Mouse (Mus musculus) cerebellum, postnatal 36 days (tissue): ENCODE data around the gene Gpc4.

Source experiments
- DNase-seq, 2 experiments: peaks; one replicate each; pipeline ENCODE4 v3.0.0; 2021 to 2022; ENCODE audit warnings: mixed read lengths in 2 of 2

Gpc4 gene

GRCm38 (mm10) chrX:52164738-52165554 lies at the start of gene Gpc4:
Gene Gpc4, minus strand, starts transcription at chrX:52165252.
- peak; percentile 21 to 43 for DNase-seq

GRCm38 (mm10) chrX:52212846-52213245 lies 47.8 kb upstream of the Gpc4 start:
- no peak for DNase-seq

DNA sequence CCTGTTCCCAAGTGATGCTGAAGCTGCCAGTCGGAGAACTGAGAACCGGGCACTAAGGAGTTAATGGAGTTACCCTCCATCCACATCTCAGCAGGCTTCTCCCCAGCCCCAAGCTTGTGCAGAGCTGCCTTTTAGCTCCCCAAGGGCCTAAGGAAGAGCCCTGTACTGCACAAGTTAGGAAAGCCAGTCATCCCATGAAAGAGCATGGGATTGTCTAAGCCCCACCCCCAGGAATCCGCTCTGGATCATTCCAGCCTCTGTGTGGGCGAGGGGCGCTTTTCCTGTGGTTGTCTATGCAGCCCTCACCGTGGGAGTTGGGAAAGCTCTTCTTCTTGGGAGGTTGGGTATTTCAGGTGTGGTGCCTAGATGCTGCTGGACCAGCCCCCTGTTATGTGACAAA lies 34.8 kb upstream of the Gpc4 start:
- no peak for DNase-seq

- DNase-seq, result no peak
These were observed 28.4 kb upstream of the Gpc4 start for GRCm38 (mm10) chrX:52193311-52193968.

GRCm38 (mm10) chrX:52189094-52189493 lies 24.0 kb upstream of the Gpc4 start:
- no peak for DNase-seq

DNA sequence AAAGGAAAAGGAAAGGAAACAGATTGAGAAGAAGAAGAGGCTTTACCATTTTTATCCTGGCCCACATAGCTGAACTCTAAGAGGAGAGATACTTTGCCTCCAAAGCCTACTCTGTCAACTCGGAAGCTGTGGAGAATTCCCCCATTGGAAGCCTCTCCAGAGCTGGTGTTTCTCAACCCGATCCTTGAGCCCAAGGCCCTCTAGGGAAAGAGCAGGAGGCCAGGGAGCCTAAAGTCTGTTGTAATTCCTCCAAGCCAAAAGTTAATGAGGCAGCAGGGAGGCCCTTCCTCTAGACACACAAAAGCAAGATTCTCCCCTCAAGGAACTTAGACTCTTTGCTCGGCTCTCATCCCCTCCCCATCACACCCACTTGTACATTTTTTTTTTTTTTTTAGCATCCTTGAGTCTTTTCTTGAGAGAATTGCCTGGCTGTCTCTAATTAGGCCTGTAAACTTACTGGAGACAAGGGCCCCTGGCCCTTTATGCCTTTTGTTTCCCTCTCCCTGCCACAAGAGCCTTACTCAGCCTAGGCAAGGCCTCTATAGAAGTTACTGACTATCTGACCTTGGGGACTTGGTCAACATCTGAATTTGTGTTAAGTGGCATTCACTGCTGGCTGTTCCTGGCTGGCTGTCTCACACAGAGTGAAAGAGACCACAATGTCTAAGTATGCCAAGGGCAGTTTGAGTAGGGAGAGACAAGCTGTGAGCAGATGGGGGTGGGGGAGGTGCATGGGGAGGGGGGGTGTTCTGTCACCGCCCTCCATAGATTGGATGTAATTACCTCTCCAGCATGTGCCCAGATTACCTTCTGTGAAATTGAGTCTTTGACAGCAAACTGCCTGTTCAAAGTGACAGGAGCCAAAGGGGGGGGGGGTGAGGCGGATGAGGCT lies 18.7 kb upstream of the Gpc4 start:
- DNase-seq, result no peak

DNA sequence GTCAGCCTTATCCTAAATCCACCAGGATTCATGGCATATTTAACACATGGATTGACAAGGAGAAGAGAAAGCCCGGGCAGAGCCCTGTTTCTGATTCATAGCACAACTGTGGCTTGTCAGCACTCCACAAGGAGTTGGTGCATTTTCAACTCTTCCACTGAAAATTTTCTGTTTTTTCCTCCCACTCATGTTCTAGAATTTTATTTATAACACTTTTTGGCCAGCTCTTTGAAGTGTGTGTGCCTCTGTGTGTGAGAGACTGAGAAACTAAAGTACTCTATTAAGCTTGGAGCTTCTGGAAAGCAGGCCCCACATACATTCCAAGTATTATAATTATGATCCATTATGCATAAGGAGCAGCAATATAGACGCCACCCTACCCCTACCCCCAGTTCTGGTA lies 16.3 kb upstream of the Gpc4 start:
- no peak for DNase-seq

GRCm38 (mm10) chrX:52177067-52177466 lies 12.0 kb upstream of the Gpc4 start:
- DNase-seq, result no peak

- DNase-seq, result no peak
These were observed 2.6 kb upstream of the Gpc4 start for GRCm38 (mm10) chrX:52167519-52168244.

- no peak for DNase-seq
These were observed 495 bp upstream of the Gpc4 start for GRCm38 (mm10) chrX:52165555-52165938.

GRCm38 (mm10) chrX:52164134-52164737 lies 816 bp downstream of the Gpc4 start:
- DNase-seq, result no peak

GRCm38 (mm10) chrX:52163418-52164133 lies 1.5 kb downstream of the Gpc4 start:
- no peak for DNase-seq

GRCm38 (mm10) chrX:52162756-52163155 lies 2.3 kb downstream of the Gpc4 start:
- no peak for DNase-seq

- no peak for DNase-seq
These were observed 2.8 kb downstream of the Gpc4 start for GRCm38 (mm10) chrX:52162206-52162605.

- DNase-seq, result no peak
These were observed 5.4 kb downstream of the Gpc4 start for GRCm38 (mm10) chrX:52159621-52160020.

GRCm38 (mm10) chrX:52155408-52155953 lies 9.6 kb downstream of the Gpc4 start:
- DNase-seq, result no peak

DNA sequence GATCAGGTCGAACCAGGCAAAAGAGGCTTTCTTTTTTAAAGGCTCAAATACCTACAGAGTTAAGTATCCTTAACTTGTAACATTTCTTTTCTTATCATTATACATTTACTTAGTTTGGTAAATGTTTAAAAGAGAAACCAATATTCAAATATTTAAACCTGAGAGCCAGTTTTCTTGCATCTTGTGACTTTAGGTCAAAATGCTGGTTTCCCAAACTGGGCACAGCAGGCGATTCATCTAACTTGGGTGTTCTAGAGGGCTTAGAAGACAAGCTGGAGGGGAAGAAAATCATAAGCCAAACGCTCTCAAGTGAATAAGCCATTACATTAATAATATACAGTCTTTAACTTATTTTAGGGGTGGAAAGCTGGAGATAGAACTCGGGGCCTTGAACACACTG lies 10.2 kb downstream of the Gpc4 start:
- no peak for DNase-seq

DNA sequence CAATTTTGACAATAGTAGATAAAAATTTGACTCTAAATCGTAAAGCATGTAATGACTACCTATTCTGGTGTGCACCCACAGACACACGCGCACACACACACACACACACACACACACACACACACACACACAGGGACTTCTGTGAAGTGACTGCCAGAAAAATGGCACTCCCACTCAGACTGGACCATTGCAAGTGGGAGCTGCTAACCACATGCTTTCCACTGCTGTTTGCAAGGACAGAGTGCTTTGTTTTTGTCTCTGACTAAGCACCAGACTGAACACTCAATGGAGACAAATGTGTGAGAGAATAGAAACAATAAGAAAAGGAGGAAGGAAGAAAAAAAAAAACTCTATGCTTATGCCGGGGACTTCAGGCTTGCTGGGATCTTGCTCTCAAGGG lies 11.6 kb downstream of the Gpc4 start:
- no peak for DNase-seq

GRCm38 (mm10) chrX:52152961-52153360 lies 12.1 kb downstream of the Gpc4 start:
- DNase-seq, result no peak

DNA sequence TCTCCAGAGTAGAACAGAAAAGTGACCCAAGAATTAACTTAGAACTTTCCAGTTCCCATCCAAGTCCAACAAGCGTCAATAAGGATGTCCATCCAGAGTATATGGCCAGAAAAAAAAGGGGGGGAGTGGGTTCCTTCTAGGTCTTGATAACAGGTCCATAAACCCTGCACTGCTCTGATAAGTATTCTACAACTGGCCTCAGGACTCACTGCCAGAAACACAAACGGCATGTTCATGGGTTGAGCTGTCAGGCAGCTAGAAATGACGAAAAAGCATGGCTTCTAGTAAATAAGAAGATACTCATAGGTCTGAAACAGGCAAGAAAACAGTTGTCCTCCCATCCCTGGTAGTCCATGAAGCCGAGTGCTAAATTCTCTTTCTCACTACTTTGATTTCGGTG lies 13.5 kb downstream of the Gpc4 start:
- DNase-seq, result no peak

DNA sequence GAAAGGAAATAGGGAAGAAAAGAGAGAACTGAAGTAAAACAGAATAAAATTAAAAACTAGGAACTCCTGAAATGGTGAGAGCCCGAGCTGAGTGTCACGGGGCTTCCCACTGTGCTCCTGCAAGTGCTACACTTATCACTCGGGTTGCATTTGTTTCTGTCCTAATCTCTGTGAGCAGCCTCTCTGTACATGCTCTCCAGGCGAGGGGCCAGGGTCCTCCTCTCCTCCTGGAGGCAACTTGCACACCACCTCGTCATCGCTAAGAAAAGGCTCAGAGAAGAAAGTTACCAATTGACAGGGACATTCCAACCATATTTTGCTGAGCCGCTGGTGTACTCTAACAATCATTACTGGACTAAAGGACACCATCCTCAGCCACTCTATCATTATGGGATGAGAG lies 14.0 kb downstream of the Gpc4 start:
- DNase-seq, result no peak
